Mouse (Mus musculus) E14TG2a.4 (cell line): ENCODE measurements around the gene Zmym5.

ENCODE experiments used
- CTCF ChIP-seq: conservative IDR thresholded peaks from 2 replicates; pipeline ENCODE4 v1.5.1; 2014; ENCODE audit warnings: low read length
- NANOG ChIP-seq: IDR thresholded peaks from 2 replicates; pipeline ENCODE4 v1.6.1; 2014; ENCODE audit warnings: borderline replicate concordance, low read length, mixed read lengths
- POU5F1 ChIP-seq: IDR thresholded peaks from 2 replicates; pipeline ENCODE4 v1.6.1; 2014; ENCODE audit warnings: low read length, borderline replicate concordance

DNA sequence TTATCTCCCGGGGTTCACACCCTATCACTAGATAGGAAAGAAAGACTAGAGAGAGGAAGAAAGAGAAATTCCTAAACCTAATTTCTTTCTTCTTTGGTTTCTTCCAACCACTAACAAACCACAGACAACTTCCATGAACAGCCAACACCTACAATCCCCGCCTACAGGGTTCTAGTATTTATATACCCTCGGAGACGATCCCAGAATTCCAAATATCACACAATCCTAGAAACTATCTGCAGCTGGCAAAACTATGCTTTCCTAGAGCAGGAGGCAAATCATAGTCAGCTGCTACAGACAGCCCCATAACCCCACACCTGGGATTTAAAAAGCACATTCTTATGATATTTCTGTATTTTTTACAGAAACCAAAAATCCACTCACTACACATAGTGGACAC, 36.1 kb downstream of the Zmym5 start:
- TF ChIP-seq CTCF = no peak
- no peak for TF ChIP-seq POU5F1
- no peak for TF ChIP-seq NANOG
